Mouse (Mus musculus): ENCODE results near the gene Spcs2.
A peak's percentile ranks its signal among the peaks of the same experiment; 100 is the strongest.

Gene Spcs2

GRCm38 (mm10) chr7:99863362-99863761 lies at the start of gene Spcs2:
Spcs2 (minus strand) TSS chr7:99863462.
- DNase-seq: no peak

GRCm38 (mm10) chr7:99911038-99911437 lies 47.8 kb upstream of the Spcs2 start:
- DNase-seq: no peak

DNA sequence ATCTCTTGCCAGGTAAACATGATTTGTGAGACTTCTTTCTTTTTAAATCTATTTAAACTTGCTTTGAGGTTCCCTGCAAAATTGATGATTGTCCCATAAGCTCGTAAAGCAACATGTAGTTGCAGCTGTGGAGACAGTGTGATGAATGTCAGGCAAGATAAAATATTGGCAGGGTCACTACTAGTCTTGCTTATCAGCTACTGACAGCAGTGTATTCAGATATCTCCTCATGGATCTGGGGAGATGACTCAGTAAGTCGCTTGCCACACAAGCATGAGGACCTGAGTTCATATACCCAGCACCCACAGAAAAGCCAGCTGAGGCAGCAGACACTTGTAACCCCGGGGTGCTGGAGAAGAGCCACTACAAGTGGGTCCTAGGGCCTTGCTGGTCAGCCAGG lies 44.2 kb upstream of the Spcs2 start:
- no peak for DNase-seq

DNA sequence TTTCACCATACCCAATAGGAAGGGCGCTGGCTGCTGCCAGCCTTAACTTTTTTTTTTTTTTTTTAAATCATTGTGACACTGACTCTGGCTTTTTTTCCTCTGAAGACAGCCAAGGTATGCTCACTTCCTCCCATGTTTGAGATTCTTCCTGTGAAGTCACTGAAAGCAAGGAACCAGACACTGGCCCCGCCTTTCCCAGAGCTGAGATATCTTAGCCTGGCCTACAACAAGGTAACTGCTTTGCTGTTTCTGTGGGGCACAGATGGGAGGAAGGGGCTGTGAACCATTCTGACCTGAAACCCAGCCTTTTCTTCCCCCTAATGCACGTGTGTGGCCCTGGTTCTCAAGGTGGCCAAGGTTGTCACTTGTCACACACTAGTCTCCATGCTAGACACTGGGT lies 43.1 kb upstream of the Spcs2 start:
- DNase-seq: no peak

DNA sequence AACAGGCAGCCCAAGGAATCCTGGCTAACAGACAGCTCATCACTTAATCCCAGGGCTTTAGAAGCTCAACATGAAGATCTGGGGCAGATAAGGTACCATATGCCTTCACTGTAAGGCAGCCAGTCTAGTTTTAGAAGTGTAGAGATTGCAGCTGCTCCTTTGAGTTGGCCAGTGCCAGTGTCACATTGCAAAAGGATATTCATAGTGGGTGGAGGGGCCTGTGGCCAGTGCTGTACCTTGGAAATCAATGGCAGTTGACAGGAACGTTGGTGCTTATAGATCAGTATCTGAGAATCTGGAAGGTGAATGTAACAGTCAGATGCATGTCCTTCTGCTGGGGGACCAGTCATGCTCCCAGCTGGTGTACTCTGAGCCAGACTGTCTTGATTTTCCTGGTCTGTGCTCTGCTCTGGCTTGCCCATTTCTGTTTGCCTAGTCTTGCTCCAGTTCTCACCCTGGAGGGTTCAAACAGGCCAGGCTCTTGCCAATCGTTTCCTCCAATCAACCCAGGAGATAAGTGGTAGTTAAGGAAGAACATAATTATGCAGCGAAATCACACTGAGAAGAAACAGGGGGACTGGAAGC lies 41.3 kb upstream of the Spcs2 start:
- DNase-seq: no peak

GRCm38 (mm10) chr7:99902918-99903665 lies 39.8 kb upstream of the Spcs2 start:
- DNase-seq: no peak

GRCm38 (mm10) chr7:99902208-99902607 lies 38.9 kb upstream of the Spcs2 start:
- DNase-seq: no peak

DNA sequence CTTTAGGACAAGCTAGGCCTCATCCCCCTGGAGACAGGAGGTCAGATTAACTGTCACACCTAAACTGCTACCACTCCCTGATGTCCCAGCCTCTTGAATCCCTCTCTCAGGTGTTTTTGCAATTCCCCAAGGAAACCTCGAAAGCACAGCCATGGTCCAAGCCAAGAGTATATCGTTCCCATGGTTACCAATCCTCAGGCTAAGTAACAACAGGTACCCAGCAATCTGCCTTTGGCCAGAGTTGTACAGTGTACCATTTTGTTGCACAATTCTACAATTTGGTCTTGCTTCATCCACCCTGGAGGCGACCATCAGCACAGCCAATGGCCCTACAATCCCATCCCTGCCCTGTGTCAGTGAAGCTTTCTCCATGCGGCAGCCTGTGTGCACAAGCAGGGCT lies 33.6 kb upstream of the Spcs2 start:
- DNase-seq: no peak

- DNase-seq: no peak
Measured at GRCm38 (mm10) chr7:99894478-99894877, 31.2 kb upstream of the Spcs2 start.

DNA sequence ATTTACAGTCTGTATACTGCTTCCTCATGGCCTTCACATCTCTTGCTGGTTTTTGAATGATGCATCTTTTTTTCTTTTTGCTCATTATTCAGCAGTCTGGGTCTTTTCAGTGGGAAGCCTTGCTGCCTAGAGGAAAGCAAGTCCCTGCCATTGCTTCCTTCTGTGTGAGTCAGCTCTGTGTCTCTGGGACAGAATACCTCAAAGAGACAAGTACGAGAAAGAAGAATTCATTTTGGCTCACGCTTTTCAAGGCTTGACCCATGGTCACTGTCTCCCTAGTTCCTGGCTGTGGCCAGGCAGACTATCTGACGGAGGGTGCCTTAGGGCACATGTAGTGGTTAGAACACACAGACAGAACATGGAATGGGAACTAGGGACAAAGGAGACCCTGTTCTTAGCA lies 30.7 kb upstream of the Spcs2 start:
- no peak for DNase-seq

GRCm38 (mm10) chr7:99892351-99892750 lies 29.1 kb upstream of the Spcs2 start:
- no peak for DNase-seq

DNA sequence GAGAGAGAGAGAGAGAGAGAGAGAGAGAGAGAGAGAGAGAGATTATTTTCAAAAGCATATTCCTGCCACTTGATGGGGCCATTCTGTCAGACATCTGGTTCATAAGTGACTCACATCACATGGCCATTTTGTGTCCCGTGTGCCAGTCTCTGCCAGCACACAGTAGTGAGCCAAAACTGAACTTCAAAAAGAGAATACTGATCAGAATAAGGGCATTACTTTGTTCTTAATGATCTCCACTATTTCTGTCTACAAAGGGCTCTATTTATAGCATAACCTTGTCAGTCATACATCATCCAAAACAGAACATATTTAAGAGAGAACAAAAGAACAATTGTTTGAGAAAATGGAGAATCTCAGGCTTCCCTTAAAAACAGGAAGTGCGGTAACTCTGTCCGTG lies 28.2 kb upstream of the Spcs2 start:
- DNase-seq: no peak

DNA sequence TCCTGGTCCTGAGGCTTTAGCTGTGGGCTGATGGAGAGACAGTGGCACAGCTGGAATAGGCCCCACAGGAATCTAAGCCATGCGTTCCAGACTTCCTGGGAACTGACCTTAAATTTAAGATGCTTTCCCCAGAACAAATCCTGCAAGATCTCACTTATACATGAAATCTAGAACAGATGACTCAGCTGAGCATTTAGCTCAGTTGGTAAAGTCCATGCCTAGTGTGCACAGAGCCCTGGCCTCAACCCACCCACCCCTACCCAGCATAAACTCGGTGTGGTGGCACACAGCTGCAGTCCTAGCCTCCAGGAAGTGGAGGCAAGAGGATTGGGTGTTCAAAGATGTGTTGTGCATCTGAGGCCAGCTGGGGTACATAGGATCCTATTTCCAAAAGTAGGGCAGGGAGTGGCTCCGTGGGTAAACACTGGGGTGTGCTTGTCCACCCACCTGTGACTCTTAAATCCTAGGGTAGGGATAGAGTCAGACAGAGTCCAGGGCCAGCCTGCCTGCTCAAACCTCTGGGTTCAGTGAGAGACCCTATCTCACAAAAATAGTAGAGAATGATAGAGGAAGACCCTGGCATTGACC lies 27.0 kb upstream of the Spcs2 start:
- no peak for DNase-seq

DNA sequence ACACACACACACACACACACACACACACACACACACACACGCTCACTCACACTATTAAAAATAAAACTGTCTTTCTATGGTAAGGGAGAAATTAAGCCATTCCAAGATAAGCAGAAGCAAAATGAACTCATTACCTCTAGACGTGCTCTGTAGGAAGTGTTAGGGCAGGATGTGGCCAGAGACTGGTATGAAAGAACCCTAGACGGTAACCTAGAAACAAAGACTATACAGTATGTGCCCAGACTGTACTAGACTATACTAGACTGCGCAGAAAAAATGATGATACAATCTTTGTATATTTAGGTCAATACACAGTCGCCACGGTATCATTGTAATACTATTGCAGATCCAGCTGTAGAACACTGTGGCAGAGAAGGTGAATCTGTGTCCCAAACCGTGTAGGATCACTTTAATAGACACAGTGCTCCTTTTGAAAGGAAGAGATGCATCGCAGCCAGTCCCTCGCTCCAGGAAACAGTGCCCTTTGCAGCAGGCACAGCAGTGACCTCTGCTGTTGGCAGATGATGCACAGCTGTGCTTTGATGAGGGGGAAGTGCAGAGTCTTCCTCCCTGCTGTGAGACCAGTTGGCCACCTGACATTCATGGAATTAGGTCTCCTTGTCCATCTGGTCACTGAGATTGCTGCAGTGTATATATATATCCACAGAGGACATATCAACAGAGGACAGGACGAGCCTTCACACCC lies 26.1 kb upstream of the Spcs2 start:
- DNase-seq: no peak

DNA sequence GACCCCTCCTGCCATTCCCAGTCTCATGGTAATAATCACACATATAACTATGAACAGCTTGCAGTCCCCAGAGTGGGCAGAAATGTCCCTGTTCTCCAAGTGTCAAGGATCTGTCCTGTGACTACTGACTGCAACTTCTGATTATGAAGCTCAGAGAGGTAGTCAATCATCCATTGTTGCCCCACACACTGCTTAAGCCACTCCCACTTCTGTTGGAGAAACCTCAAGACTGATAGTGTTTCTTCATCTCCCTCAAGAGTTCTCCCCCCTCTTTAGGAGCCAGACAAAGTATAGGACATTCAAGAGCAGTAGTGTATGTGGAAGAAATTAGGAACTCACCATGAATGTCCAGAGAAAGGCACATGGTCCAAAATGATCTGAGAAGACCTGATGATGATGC lies 24.5 kb upstream of the Spcs2 start:
- DNase-seq: no peak

GRCm38 (mm10) chr7:99887230-99887735 lies 24.0 kb upstream of the Spcs2 start:
- no peak for DNase-seq

DNA sequence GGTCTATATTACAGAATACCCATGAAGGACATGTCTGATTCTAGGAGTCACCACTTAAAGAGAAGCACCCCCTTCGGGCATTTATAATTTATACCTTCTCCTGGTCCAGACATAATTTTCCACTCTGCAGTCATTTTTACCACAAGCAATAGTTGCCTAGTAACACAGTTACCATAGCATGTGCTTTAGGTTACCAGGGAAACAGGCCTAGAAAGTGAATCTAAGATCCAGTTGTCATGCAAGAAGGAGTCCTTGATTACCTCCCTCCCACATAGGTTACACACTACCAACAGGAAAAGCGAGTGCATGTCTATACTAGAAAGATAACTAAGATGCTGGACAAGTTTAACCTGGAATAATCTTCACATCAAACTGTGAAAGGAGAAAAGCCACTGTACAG lies 15.0 kb upstream of the Spcs2 start:
- no peak for DNase-seq

- DNase-seq: peak; percentile 80
Measured at GRCm38 (mm10) chr7:99876345-99876744, 13.1 kb upstream of the Spcs2 start.

- no peak for DNase-seq
Measured at GRCm38 (mm10) chr7:99875891-99876290, 12.6 kb upstream of the Spcs2 start.

DNA sequence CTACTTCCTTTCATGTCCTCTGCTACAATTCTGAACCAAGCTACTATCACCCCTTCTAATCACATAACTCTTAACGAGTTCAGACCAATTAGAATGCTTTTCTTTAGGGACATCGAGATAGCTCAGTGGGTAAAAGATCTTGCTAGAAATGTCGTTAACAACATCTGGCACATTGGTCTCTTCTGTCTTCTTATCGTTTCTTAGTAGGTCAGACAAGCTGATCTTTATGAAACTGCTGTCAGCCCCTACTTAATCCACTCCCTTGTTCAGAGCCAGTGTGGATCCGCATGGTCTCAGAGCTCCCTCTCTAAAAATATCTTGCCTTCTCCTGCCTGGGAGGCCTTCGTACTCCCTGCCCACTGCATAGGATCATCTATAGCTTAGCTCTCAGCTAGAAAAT lies 10.7 kb upstream of the Spcs2 start:
- DNase-seq: no peak

- DNase-seq: no peak
Measured at GRCm38 (mm10) chr7:99869296-99869695, 6.0 kb upstream of the Spcs2 start.

DNA sequence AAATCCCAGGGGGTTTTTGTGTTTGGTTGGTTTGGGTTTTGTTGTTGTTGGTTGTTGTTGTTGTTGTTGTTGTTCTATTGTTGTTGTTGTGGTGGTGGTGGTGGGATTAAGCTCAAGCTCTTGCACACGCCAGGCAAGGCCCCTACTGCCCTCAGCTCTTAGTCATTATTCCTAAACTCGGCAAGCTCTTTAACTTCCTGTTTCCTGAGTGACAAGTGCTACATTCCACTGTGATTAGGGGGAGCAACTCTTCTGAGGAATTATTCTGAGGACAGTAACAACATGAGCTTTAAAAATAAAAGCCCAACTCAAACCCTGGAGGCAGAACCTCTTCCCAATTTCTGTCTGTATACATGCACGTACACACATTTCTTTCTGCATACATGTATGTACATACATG lies 2.0 kb upstream of the Spcs2 start:
- no peak for DNase-seq

DNA sequence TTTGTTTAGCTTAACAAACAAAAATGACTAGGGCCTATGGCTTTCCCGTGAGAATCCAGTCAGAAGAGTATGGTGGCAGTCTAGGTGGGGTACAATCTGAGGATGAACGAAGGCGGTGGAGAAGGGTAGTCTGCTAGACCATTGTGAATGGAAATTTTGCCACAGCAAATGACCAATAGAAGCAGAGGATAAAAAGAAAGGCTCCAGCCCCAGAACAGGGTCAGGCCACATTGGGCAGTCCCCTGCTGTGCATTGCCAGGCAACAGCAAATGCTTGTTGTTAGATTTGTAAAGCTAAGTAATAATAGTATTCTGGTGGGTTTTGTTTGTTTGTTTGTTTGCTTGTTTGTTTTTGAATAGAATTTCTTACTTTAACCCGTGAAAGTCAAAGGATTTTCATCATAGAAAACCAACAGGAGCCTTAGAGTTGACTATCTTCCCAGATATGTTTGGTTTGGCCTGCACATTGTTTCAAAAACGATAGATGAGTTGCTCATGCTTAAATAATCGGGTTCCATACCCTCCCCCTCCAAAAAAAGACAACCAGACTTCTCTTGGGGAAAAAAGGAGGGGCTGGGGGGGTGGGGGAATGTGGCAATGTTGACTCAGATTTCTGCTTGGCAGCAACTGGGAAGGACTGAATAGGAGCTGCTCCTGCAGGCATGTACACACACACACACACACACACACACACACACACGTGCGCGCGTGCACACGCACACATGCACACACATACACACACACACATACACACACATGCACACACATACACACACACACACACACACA lies 1.2 kb upstream of the Spcs2 start:
- DNase-seq: no peak

Measured in kidney, adult 18-20 months (tissue).